Mouse (Mus musculus): Measurements from ENCODE around the gene Cnn1.

The Cnn1 gene

DNA sequence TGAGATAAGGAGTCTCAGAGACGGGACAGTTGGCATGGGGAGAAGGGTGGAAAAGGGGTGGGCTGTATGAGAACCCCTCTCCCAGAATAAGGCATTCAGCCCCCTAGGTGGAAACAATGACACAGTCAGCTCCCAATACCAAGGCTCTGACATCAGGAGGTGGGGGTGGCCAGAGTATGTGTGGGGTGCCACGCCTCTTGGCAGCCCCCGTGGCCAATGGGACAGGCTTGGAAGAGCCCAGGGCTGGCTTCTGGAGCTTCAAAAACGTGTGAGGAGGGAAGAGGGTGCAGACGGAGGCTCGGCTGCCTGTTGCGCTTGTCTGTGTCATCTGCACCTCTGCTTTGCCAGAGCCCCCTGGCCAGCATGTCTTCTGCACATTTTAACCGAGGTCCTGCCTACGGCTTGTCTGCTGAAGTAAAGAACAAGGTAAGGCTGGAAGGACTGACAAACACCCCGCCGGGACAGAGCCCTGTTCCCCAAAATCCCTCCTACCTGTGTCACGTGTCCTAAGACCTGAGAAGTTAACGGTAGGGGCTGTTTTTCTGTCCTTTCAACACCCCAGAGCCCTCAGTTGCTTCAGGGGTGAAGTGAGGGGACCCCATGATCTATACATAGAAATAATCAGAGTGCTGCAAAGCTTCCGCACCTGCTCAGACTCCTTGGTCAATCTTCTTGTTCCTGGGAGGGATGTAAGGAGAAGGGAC is at the start of gene Cnn1:
Gene Cnn1 (plus strand): TSS at position 224 of the 704 bp plus-strand sequence.
- no peak for DNase-seq (ENCODE audit: extremely low read depth, low read depth, low spot score)

DNA sequence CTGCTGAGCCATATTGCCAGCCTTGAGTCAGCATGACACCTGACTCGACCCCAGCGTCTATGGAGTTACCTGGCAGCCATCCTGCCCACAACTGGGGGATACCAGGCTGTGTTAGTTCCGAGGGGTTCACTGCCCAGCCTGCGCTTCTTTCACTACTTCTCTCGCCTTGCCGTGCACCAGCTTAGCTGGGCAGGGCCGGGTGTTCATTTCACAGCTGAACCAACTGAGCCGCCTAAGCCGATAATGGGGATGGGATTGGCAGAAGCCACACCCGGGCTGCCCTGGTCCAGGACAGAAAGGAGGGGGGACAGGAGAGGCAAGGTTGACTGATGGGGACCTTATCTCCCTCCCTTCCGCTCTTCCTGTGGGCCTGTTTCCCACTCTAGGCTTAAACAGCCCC is 49.7 kb upstream of the Cnn1 start:
- DNase-seq (ENCODE audit: extremely low read depth, low read depth, low spot score) = no peak

DNA sequence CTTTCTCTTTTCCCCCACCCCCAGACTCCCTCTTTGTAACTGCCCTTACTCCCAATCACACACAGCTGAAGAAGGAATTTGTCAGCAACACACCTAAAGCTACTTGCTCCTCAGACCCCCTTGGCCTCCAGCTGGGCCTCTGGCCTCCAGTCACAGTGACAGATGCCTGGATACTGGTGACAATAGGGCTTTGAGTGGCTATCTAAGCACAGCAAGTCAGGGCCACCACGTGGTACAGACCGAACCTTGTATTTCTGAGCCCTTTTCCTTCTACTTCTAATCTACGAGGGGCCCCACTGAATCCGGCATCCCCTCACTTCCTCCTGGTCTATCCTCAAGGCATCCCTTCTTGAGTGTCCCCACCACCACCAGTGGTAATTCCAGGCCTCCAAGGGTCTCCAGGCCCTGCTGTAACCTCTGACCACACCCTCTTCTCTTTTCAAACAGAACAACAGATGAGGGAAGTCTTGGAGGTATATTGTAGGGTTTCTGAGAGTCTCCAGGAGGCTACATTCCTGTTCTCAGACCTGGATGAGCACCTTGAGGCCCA is 49.2 kb upstream of the Cnn1 start:
- DNase-seq (ENCODE audit: extremely low read depth, low read depth, low spot score) = no peak

DNA sequence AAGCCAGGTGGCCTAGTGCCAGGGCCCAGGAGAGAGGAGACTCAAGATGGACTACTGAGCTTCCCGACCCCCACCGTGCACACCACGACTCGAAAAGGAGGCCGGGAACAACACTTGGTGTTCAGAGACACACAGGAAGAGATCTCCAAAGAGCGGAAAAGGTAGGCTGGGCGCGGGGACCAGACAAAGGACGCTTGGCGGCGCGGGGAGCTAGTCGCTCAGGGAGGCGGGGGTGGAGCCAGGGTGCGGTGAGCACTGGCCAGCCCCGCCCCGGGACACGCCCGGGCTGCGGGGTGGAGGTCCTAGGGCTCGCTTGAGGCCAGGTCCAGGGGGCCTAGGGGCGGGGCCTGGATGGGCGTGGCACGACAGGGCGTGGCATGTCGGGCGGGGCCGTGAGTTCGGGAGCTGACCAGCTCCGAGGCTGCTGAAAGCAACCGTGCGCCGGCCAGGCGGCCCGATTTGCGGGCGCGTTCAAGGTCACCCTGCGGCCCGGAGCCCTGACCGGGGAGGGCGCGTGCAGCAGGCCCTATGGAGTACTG is 48.6 kb upstream of the Cnn1 start:
- no peak for DNase-seq (ENCODE audit: extremely low read depth, low read depth, low spot score)

DNA sequence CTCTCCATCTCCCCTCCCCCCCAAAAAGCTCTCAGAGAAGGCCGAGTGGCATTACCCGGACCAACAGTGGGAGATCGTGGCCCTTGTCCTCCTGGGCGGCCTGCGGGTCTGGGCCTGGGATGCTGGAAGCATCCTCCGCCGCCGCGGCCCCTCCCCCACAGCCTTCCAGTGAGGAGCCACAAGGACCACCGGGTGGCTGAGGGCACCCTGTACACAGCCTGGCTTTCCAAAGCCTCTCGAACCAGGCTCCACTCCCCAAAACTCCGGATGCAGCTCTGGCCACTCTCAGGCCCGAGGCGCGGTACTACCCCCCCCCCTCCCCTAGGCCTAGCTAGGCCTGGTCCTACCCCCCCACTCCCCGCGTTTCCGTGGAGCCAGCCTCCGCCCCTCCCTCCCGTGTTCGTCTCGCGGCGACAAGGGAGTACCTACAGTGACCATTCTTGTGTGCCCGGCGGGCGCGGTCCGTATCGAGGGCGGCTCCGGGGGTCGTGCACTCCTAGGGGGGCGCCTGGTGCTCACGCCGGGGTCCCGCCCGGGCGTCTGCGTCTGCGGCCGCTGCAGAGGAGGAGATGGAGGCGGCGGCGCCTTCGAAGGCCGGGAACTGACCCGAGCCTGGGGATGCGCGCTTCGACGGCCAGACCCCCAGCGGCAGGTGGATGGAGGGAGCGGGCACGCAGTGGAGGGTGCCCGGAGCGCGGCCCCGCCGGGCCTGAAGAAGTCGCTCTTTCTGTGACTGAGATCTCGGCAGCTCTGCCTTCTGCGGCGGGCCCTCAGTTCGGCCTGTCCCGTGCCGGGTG is 47.7 kb upstream of the Cnn1 start:
- no peak for DNase-seq (ENCODE audit: extremely low read depth, low read depth, low spot score)

DNA sequence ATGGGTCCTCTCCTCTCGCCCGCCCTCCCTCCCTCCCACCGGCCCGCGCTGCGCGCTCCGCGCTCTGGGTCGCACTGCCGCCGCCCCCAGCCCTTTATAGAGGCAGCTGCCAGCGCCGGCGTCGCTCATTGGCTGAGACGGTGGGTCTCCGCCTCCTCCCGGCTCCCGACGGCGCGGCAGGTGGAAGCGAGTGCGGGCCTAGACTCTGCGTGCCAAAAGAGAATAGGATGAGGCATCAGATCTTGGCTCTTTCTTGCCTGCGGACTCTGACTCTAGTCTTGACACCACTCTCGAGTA is 47.1 kb upstream of the Cnn1 start, which contains the start of gene Elavl3:
Gene Elavl3 (minus strand): TSS at position 66 of the 297 bp plus-strand sequence.
- no peak for DNase-seq (ENCODE audit: extremely low read depth, low read depth, low spot score)

DNA sequence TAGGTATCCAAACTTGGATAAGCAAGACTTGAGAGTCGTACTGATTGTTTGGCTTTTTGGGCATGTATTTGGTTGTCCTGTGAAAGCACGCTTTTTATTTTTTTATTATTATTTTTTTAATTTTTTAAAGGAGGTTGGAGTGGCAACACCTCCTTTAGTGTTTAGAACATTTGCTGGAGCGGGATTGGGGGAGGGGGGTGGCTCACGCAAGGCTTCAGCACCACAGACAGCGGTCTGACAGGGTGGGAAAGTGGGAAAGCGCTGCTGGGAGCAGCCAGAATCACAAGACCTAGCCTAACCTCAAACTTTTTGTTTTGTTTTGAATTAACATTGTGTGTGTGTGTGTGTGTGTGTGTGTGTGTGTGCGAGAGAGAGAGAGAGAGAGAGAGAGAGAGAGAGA is 45.4 kb upstream of the Cnn1 start:
- DNase-seq (ENCODE audit: extremely low read depth, low read depth, low spot score) = no peak

DNA sequence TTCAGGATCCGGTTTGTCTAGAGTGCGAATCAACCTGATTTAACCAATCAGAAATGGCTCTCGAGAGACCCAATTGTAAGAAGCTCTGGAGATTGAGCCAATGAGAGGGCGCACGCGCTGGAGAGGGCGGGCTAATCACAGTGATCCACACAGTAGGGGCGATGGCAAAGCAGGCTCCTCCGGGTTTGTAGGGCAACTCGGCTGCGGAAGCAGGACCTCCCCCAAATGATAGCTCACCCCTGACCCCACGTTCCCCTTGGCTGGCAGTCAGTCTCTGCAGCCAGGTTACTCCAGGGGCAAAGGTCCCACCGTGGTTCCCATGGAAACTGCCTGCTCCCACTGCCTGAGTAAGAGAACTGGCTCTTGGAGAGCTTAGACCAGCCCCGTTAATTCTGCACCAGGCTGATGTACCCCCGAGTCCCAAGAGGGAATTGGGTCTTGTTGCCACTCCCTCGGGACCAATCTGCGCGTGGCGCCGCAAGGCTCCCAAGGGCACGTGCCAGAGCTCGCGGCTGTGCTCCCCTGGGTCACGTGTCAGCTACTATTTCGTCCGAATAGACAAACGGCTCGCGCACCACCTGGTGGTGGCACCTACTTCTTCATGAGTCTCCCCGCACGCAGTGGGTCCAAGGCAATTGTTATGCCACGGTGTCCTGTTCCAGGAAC is 44.5 kb upstream of the Cnn1 start:
- DNase-seq (ENCODE audit: extremely low read depth, low read depth, low spot score) = no peak

DNA sequence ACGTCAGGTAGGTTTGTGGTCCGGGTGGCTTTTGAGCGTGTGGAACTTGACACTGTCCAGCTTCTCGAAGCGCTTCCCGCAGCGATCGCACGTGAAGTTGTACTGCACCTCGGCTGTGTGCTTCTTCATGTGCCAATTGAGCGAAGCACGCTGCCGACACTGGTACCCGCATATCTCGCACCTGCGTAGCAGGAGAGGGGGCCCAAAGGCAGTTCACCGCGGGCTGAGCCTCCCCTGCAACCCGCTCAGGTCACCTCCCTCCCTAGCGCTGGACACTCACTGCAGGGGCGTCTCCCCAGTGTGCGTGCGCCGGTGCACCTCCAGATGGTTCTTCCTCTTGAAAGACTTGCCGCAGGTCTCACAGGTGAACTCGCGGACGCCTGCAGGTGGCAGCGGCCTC is 43.3 kb upstream of the Cnn1 start:
- DNase-seq (ENCODE audit: extremely low read depth, low read depth, low spot score) = no peak

DNA sequence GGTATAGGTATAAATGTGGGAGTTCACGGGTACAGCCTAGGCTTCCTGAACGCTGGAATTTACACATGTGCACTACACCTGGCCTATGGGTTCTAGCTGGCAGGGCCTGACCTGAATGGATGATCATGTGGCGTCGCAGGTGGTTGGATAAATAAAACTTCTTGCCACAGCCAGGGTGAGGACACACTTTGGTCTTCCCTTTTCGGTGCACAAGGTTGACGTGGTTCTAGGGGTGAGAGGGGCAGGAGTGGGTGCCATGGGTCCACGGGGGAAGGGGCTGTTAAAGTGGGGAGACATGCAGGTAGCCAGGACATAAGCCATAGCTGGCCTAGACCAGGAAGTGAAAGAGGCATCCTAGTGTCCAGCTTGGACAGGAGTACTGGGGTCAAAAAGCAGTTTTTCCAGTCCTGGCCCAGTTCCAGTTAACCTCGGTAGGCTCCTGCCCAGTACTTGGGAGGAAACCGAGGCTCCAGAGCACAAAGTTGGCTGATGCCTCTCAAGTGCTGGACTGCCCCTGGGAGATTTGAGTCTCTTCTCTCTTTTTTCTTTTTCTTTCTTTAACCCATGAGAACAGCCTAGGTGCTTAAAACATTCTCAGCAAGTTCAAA is 42.6 kb upstream of the Cnn1 start:
- DNase-seq (ENCODE audit: extremely low read depth, low read depth, low spot score) = no peak

DNA sequence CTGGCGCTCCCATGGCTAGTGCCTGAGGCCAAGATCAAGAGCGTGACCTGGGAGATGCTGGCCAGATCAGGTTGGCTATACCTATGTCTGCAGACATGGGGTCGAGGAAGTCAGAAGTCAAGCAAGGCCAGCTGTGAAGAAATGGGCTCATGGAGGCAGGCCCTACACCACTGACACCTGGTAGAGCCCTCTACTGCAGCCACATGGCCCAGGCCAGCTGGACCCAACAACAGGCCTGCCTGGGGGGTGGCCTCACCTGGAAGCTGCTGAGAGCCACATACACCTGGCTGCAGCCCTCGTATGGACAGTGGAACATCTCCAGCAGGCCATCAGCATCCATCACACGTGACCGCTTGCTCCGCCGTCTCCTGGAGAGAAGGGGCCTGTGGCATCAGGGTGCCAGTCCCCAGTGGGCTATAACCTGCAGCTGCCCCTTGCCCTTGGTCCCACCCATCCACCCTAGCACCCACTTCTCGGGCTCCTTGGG is 41.9 kb upstream of the Cnn1 start:
- DNase-seq (ENCODE audit: extremely low read depth, low read depth, low spot score) = no peak

DNA sequence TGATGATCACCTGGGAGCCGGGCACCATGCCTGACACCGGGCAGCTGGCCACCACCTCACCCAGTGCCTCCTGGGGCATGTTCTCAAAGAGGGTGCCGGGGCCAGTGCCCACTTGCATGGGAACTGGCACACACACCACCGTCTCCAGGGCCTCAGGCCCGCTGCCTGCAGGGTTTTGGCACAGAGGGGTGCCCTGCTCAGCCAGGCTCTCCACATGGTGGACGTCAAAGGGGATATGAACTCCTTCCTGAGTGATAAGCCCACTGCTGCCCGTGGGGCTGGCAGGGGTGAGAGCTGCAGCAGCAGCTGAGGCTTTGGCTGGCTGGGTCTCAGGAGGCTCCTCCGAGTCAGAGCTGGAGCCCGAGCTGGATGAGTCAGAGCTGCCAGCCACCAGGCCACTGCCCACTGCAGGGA is 41.0 kb upstream of the Cnn1 start:
- no peak for DNase-seq (ENCODE audit: extremely low read depth, low read depth, low spot score)

DNA sequence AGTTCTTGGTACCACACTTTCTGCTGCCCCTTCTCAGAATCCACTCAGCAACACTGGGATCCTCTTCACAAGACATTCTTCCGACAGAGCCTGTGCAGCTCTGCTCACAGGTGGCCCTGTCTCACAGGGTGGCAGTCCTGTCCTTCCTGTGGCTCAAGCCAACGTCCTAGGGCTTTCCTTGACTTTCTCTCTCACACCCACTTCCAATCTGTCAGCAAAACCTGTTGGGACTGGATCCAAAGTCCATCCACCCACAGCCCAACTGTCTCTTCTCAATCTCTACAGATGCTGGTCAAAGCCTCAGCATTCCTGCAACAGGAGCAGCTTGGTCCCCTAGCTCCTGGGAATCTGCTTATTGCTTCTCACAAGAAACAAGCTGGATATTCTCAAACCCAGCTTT is 37.7 kb upstream of the Cnn1 start:
- DNase-seq (ENCODE audit: extremely low read depth, low read depth, low spot score) = no peak

DNA sequence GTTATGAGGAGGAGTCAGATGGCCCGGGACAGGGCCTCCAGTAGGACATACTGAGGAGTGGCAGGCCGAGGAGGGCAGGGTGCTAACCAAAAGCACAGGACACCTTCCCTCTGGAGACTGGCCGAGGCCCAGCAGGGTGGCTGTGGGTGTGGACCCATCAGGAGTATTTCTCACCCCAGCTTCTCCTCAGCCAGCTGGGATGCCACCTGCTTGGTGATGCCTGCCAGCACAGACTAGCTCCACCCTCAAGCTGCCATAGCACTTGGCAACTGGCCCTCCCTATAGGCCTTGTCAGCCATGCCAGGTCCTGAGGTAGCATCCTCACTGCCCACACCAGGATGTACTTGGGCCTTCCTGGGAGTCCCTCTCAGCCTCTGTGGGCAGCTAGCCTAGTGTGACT is 34.7 kb upstream of the Cnn1 start:
- no peak for DNase-seq (ENCODE audit: extremely low read depth, low read depth, low spot score)

DNA sequence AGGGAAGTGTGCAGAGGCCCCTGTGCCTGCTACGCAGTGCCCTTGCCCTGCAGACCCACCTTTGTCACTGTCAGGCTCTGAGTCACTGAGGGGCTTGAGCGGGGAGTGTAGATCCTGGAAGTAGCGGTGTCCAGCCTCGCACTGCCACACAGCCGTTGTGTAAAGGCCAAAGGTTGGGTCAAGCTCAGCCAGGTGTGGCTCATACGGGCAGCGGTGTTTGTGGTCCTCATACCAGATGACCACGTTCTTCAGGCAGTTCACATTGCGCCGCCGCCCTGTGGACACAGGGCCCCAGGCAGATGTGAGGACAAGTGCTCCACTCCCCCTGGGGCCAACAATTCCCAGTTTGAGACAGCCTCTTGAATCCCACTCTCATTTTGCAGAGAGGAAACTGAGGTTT is 33.4 kb upstream of the Cnn1 start:
- no peak for DNase-seq (ENCODE audit: extremely low read depth, low read depth, low spot score)

DNA sequence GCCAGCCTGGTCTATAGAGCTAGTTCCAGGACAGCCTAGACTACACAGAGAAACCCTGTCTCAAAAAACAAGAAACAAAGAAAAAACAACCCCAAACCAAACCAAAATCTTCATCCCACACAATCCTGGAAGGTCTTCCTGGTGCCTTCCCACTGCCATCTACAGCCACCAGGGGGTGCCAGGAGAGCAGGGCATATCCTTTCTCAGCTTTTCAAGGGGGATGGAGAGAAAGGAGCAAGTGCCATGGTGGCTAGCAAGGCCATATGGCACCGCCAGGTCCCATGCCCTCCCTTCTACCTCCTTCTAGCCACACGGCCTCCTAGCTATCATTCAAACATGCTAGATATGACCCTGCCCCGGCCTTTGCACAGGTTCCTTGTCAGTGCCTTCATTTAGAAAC is 32.6 kb upstream of the Cnn1 start:
- DNase-seq (ENCODE audit: extremely low read depth, low read depth, low spot score) = no peak

DNA sequence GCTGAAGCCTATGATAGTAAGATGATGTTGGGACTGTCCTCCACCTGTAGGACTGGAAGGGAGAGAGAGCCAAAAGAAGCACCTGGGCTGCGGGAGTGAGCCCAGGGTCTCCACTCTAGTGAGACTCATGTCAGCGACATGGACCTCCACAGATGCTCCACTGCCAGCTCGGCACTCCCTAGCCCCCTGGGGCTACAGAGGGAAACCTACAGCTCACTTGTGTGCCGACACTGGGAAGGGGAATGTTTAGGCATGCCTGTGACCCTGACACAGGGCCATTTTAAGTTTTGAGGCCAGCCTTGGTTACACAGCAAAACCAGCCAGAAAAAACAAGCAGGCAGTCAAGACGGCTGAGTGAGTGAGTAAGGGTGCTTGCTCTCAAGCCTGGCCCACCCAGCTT is 31.8 kb upstream of the Cnn1 start:
- DNase-seq (ENCODE audit: extremely low read depth, low read depth, low spot score) = no peak

DNA sequence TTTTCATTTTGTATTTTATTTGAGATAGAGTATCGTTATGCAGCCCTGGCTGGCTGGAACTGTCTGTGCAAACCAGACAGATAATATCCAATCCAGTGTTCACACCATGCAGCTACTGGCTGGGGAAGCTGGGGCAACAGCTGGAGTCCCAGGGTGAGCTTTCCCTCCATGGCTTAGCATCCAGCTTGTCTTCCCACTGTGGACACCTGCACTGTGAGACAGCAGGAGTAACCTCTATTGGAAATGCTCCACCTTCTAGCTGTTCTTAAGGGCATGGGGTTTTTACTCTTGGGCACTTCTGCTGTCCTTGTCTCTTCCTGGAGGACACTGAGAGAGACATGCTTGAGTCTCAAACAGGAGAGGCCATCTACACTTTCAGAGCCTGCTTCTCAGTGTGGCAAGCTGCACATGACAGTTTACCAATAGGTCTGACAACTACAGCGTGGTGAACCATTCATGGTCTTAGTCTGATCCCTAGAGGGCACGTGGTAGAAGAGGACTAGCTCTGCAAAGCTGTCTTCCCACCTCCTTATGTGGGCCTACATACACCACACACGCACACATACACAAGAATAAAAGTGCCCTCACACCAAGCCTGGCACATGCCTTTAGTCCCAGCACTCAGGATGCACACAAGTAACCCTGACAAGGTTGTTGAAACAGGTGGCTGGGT is 29.0 kb upstream of the Cnn1 start:
- no peak for DNase-seq (ENCODE audit: extremely low read depth, low read depth, low spot score)

DNA sequence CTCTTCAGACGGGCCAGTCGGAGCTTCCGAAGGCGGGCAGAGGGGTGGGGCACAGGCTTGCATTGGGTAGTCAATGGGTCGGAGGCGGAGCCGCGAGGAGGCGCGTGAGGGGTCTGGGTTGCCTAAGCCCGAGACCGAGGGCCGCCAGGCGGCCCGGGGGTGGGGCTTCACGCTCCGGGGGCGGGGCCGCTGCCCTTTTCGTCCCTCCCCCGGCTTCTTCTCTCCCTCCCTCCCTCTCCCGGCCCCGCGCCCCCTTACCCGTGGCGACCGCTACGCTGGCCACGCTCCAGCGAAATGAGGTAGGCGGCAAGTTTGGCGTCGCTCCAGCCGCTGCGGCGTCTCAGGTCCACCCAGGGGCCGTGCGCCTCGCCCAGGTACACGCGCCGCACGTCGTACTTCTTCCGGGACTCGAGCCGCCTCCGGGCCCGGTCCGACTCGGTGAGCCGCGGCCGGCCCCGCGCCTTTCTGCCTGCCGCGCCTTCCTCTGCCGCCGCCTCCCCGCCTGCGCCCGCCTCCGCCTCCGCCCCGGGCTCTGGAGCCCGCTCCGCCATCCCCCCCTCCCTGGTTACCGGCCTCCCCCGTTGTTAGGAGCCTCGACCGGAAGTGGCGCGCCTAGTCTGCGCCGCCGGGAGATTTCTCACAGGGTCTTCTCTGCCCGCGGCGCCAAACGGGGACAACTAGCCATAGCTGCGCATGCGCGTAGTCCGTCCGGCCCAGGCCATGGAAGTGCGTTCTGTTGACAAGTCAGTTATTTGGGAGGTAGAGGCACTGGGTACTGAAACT is 28.0 kb upstream of the Cnn1 start, which contains the start of the genes Gm49318 and Zfp653:
Gene Gm49318 (minus strand): TSS at position 469 of the 783 bp plus-strand sequence.
Gene Zfp653 (minus strand): TSS at position 586 of the 783 bp plus-strand sequence.
- DNase-seq (ENCODE audit: extremely low read depth, low read depth, low spot score) = peak; percentile 74

DNA sequence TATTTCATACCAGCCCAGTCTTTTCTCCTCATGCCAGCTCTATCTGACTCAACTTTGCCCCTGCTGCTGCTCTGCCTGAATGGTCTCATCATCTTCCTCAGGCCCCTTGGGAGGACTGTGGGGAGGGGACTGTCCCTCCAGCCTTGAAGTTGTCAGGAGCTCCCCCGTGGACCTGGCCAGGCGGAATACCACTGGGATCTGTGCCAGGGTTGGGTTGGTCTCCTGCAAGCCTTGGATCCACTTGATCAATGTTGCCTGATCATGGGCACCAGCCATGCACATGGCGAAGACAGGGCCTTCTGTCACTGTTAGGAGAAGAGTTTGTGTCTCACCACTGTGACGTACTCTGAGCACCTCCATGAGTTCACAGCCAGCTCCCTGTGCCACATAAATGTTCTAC is 26.7 kb upstream of the Cnn1 start:
- DNase-seq (ENCODE audit: extremely low read depth, low read depth, low spot score) = no peak

Data from fat pad, adult 2 months (tissue).